Mouse (Mus musculus) midbrain, embryonic 16.5 days (tissue): ENCODE results near the gene Gm15023. TPM values are rescaled to one million over a fixed set of nuclear protein-coding genes. Genes with fewer than 3 reads are reported as not detected.
"Not testable (repeated sequence)": the region's sequence is repeated elsewhere in the genome, so short reads cannot be mapped to it uniquely, and the experiment has no call there.

Source experiments
- ATAC-seq: fragments of 200-750 bp; cut with Nextera tagmentation; 2 replicates; pipeline ENCODE4 v1.8.0; 2017; ENCODE audit warnings: moderate TSS enrichment
- H3K27ac ChIP-seq: fragments of 300-500 bp; sonication (generic); 2 replicates; pipeline ENCODE4 v1.5.1; 2014; ENCODE audit warnings: mild to moderate bottlenecking, low read length, mixed read lengths
- H3K27me3 ChIP-seq: fragments of 300-500 bp; sonication (generic); 2 replicates; pipeline ENCODE4 v1.6.1; 2014; ENCODE audit warnings: low read depth, low read length, mixed read lengths; ENCODE audit not compliant: control insufficient read depth, insufficient read depth
- H3K36me3 ChIP-seq: fragments of 300-500 bp; sonication (generic); 2 replicates; pipeline ENCODE4 v1.6.1; 2014; ENCODE audit warnings: mild to moderate bottlenecking, low read length, moderate library complexity, mixed read lengths; ENCODE audit not compliant: control insufficient read depth, insufficient read depth
- H3K4me1 ChIP-seq: fragments of 300-500 bp; sonication (generic); 2 replicates; pipeline ENCODE4 v1.6.1; 2014; ENCODE audit warnings: mild to moderate bottlenecking, low read length, mixed read lengths; ENCODE audit not compliant: control insufficient read depth, insufficient read depth
- H3K4me2 ChIP-seq: fragments of 300-500 bp; sonication (generic); 2 replicates; pipeline ENCODE4 v1.6.1; 2014; ENCODE audit warnings: mild to moderate bottlenecking, low read length, mixed read lengths
- H3K4me3 ChIP-seq: fragments of 300-500 bp; sonication (generic); 2 replicates; pipeline ENCODE4 v1.5.1; 2014; ENCODE audit warnings: low read depth, mild to moderate bottlenecking, low read length, moderate library complexity, mixed read lengths
- H3K9ac ChIP-seq: fragments of 300-500 bp; sonication (generic); 2 replicates; pipeline ENCODE4 v1.6.1; 2014; ENCODE audit warnings: low read depth, low read length, mixed read lengths
- H3K9me3 ChIP-seq: fragments of 300-500 bp; sonication (generic); replicated peaks from 2 replicates; pipeline ENCODE4 v1.6.1; 2014; ENCODE audit warnings: mild to moderate bottlenecking, low read length, mixed read lengths; ENCODE audit not compliant: control insufficient read depth, poor library complexity, severe bottlenecking
- WGBS: fragments of 180-500 bp; shearing (Covaris S2); extraction: QIAGEN DNeasy Blood & Tissue Kit; methylation state at CpG from one replicate; pipeline ENCODE4 v1.1.7; 2014; 5-methylcytosine and 5-hydroxymethylcytosine counted together
- polyA plus RNA-seq: library from polyadenylated mRNA; unstranded; fragments of >200 nt; fragmentation: Nextera tagmentation; extraction: Ambion mirVana; gene quantifications from 2 replicates; pipeline ENCODE4 v1.2.1, GENCODE M21; 2015

Gene Gm15023
- not detected in 2 replicates for polyA plus RNA-seq

DNA sequence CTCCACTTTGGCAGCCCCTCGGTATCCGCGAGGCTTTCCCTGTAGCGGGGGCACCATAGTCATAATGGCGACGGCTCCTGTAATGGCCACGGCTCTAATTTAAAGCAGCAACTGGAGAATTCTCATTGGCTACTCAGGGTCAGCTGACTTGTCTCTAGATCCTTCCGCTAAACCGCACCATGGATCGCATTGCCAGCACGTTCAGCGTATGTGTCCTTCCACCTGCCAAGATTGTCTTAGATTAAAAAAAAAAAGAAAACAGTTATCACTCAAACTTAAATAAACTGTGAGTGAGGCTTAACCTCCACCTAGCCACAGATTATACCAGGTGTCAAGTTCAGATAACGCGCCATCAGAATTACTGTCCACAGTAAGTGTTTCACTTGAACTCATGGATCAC lies at the start of gene Gm15023:
Gm15023 (minus strand) TSS at position 101 of the 400 bp plus-strand sequence.
- ATAC-seq, H3K9ac ChIP-seq, H3K36me3 ChIP-seq, H3K27me3 ChIP-seq, H3K4me1 ChIP-seq, H3K4me3 ChIP-seq, H3K9me3 ChIP-seq, H3K27ac ChIP-seq, H3K4me2 ChIP-seq: not testable (repeated sequence)
- WGBS = 100% methylated on average over 1 of the region's 14 CpGs

DNA sequence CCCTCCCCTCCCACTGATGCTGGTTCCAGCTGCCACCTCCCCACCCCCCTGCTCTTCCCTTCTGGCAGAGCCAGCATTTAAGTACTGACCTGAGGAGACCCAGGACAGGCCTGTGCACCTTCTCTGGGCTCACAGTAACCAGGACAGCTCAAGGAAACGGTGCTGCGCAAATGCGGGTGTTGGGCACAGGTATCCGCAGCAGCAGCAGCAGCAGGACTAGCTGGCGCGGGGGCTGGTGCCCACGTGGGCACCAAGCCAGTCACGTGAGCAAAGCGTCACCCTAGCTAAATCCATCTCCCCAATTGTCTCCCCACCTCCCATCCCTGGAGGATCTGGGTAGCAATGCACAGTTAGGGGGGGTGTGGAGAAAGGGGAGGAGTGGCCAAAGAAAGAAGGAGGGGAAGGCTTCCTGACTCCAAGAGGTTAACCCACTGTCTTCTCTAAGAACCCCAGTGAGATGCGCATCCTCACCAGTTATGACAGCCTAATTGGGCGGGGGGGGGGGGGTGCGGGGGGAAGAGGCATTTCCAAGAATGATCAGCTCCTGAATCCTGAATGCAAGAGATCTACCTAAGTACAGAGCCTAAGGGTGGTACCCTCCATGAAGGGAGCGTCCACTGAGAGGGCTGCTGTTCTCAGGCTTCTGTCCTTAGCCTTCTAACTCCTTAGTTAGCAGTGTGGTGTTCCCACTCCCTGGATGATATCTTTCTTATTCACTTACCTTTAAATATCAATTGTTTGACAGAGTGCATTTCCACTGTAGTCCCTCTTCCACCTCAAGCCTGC lies 33.2 kb upstream of the Gm15023 start, which contains the start of gene Tceal6:
Tceal6 (minus strand) TSS at position 252 of the 786 bp plus-strand sequence.
- Histone ChIP-seq H3K9ac (peak within 1 kb of the TSS; percentile 60), H3K27ac (peak within 1 kb of the TSS; percentile 26), H3K9me3 (no peaks in the 10 kb centered on the region), H3K27me3 (no peaks in the 10 kb centered on the region), H3K4me3 (peak within 1 kb of the TSS; percentile 49), H3K4me2 (peak within 1 kb of the TSS; percentile 56), H3K4me1 (no peaks in the 10 kb centered on the region), H3K36me3 (no peaks in the 10 kb centered on the region)
- whole genome bisulfite sequencing = 23% methylated on average over 11 of the region's 13 CpGs
- peak; percentile 94 for ATAC-seq

GRCm38 (mm10) chrX:135209773-135210435 lies 32.5 kb upstream of the Gm15023 start:
- H3K27ac ChIP-seq = peak overlapping the region; percentile 26
- not testable (repeated sequence) for H3K27me3 ChIP-seq, H3K36me3 ChIP-seq, H3K9me3 ChIP-seq, H3K4me1 ChIP-seq
- ATAC-seq = peak; percentile 65
- H3K9ac ChIP-seq = peak overlapping the region; percentile 60
- 18% methylated on average over 19 of the region's 21 CpGs for WGBS
- peak overlapping the region; percentile 56 for H3K4me2 ChIP-seq
- H3K4me3 ChIP-seq = peak overlapping the region; percentile 49

DNA sequence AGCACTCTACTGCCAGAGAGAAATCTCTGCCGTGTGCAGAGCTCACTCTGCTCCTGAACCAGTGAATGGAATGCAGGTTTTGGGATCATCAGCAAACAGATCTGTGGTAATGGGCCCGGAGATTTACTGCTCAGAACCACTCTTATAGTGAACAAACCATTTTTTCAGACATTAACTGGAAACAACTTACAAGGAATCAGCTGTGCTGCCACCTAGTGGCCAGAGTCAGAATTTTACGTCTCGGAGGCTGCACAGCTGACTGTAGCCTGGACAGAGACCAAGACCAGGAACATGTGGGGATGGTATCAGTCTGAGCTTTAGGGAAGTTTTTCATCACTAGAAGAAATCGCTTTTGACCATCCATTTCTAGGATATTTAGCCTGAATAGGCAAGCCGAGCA lies 12.5 kb upstream of the Gm15023 start:
- not testable (repeated sequence) for H3K27ac ChIP-seq, ATAC-seq, H3K9ac ChIP-seq, H3K4me1 ChIP-seq, H3K9me3 ChIP-seq, H3K4me3 ChIP-seq, H3K4me2 ChIP-seq, H3K27me3 ChIP-seq, H3K36me3 ChIP-seq
- no CpG with 5 or more reads among the region's 6 CpGs for WGBS

DNA sequence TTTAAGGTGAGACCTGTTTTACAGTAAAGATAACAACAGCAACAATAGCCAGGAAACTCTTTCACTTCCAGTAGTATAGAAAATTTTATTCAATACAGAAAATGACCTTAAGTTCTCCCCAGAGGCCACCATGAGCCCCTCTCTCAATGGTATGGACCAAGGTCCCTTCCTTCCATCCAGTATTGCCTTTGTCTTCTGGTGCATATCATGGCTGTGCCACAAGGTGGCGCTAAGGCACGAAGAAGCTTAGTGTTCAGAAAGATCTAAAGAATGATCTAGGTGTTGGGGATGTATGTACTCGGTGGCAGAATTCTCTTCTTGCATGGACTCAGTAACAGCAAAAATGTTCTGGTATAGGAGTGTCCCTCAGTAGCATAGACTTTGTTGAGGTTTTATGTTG lies 11.2 kb upstream of the Gm15023 start:
- H3K4me2 ChIP-seq, ATAC-seq, H3K4me3 ChIP-seq, H3K4me1 ChIP-seq, H3K9ac ChIP-seq, H3K27ac ChIP-seq, H3K9me3 ChIP-seq, H3K36me3 ChIP-seq, H3K27me3 ChIP-seq: not testable (repeated sequence)
- WGBS = no CpG with 5 or more reads among the region's 3 CpGs

Other genes starting within 250 kb of the Gm15023 start
- gene Nxf2, start 212.9 kb downstream of the Gm15023 start, polyA plus RNA-seq = 0.28 and 0.44 TPM in 2 replicates
- 12.3 and 13.0 TPM in 2 replicates for gene Zmat1, start 168.4 kb downstream of the Gm15023 start, polyA plus RNA-seq
- gene Tceal6, start 33.1 kb upstream of the Gm15023 start, polyA plus RNA-seq = 45.0 and 51.5 TPM in 2 replicates
- gene Pramel3, start 124.7 kb upstream of the Gm15023 start, polyA plus RNA-seq = not detected in 2 replicates
- not detected in 2 replicates for gene Gm5128, start 195.7 kb upstream of the Gm15023 start, polyA plus RNA-seq